Mouse (Mus musculus): ENCODE measurements around the gene Gtpbp1. TPM values are rescaled to one million over a fixed set of nuclear protein-coding genes. Genes with fewer than 3 reads are reported as not detected.

The Gtpbp1 gene
- polyA plus RNA-seq, 1 experiment from 2014 or later: 27.4 TPM

DNA sequence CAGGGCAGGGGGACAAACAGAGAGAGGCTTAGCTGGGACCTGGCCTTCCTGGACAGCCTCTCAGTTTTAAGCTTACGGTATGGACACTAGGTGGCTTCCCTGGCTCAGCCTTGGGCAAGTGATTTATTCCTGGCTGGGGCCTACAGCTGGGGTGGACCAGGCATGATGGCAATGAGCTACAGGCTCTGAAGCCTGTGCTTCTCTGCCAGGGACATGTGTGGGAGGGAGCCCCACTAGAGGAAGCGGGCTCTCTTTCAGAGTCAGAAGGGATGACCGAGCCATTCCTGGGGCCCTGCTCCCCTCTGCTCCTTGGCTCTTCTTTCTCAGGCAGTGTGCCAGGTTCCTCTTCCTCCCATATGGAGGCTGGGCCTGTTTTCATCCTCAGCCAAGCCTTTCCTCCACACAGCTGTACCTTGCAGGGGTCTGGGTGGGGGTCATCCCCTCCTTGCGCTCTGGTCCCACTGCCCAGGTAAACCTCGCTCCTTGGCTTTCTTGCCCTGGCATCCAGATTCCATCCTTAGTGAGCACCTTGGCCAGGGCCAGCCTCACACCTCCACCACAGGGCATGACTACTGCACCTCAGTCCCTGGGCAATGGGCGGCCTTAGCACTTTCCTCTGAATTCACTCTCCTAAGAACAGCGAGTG lies 73.1 kb downstream of the Gtpbp1 start:
- H3K9ac ChIP-seq: no peak overlapping the region
- H3K27ac ChIP-seq: no peak overlapping the region
- H3K4me2 ChIP-seq (replicated peaks): no peak overlapping the region
- WGBS: 81% methylated on average over 7 of the region's 7 CpGs
- peaks cover 6% of the 10 kb centered on the region; the same call in 1 of the 2 replicates for H3K36me3 ChIP-seq
- H3K27me3 ChIP-seq (replicated peaks): no peaks in the 10 kb centered on the region
- H3K4me3 ChIP-seq (replicated peaks): no peak overlapping the region
- no peak for ATAC-seq
- 0 out of 2 replicates have a peak, but pooled peaks cover 2% of the 10 kb centered on the region for H3K4me1 ChIP-seq (replicated peaks)
- H3K9me3 ChIP-seq: no peaks in the 10 kb centered on the region

GRCm38 (mm10) chr15:79764539-79765267 lies 74.1 kb downstream of the Gtpbp1 start:
- Histone ChIP-seq H3K9ac (no peak overlapping the region), H3K4me1 (replicated peaks) (0 out of 2 replicates have a peak, but pooled peaks cover 2% of the 10 kb centered on the region), H3K27ac (no peak overlapping the region), H3K4me3 (replicated peaks) (no peak overlapping the region), H3K36me3 (peaks cover 6% of the 10 kb centered on the region; the same call in 1 of the 2 replicates), H3K9me3 (no peaks in the 10 kb centered on the region), H3K27me3 (replicated peaks) (no peaks in the 10 kb centered on the region), H3K4me2 (replicated peaks) (no peak overlapping the region)
- WGBS: 87% methylated on average over 11 of the region's 11 CpGs
- no peak for ATAC-seq

DNA sequence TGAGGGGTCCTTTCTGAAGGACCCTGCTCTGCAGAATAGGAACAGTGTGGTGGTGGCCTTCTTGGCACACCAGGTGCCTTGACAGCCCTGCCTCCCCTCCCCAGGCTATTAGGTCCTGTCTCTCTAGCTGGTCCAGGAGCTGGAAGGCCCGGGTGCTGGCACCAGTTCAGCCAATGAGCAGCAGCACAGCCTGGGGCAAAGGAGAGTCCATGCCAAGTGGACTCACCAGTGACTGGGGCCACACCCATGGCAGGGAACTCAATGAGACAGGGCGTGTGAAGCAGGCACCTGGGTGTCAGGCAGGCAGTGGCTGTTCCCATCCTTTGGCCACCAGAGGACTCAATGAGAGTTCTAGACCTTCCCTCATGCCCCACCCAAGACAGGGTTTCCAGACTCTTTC lies 74.7 kb downstream of the Gtpbp1 start:
- Histone ChIP-seq H3K9me3 (no peaks in the 10 kb centered on the region), H3K9ac (no peak overlapping the region), H3K4me1 (replicated peaks) (0 out of 2 replicates have a peak, but pooled peaks cover 2% of the 10 kb centered on the region), H3K36me3 (peaks cover 6% of the 10 kb centered on the region; the same call in 1 of the 2 replicates), H3K4me2 (replicated peaks) (no peak overlapping the region), H3K27me3 (replicated peaks) (no peaks in the 10 kb centered on the region), H3K27ac (no peak overlapping the region), H3K4me3 (replicated peaks) (no peak overlapping the region)
- no peak for ATAC-seq
- WGBS: 73% methylated on average over 2 of the region's 2 CpGs

GRCm38 (mm10) chr15:79766168-79766567 lies 75.5 kb downstream of the Gtpbp1 start:
- peaks cover 6% of the 10 kb centered on the region; the same call in 1 of the 2 replicates for H3K36me3 ChIP-seq
- no peak overlapping the region for H3K4me3 ChIP-seq (replicated peaks)
- no peak overlapping the region for H3K9ac ChIP-seq
- H3K4me2 ChIP-seq (replicated peaks): no peak overlapping the region
- no peaks in the 10 kb centered on the region for H3K27me3 ChIP-seq (replicated peaks)
- ATAC-seq: no peak
- H3K9me3 ChIP-seq: no peaks in the 10 kb centered on the region
- 0 out of 2 replicates have a peak, but pooled peaks cover 8% of the 10 kb centered on the region for H3K4me1 ChIP-seq (replicated peaks)
- H3K27ac ChIP-seq: no peak overlapping the region
- 64% methylated on average over 9 of the region's 10 CpGs for WGBS

DNA sequence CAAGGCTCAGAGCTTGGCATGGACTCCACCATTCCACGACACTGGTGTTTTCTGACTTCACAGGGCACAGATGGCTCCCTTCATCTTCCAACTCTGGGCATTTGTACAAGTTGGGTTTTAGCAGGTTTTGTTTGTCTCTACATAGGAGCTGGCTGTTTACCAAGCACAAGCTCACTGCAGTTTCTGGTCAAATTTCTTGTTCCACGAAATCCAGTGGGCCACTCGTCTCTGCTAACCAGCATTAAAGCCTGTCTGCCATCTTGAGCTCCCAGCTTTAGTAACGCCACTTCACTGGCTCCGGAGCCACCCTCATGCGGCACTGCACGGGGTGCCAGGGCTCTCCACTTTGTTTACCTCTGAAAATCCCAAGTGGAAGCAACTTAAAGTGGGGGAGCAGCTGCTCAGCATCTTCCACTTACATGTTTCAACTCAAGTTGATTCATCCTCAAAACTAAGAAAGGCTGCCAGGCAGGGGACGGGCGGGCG lies 76.0 kb downstream of the Gtpbp1 start:
- Histone ChIP-seq H3K27me3 (replicated peaks) (no peaks in the 10 kb centered on the region), H3K4me3 (replicated peaks) (no peak overlapping the region), H3K9me3 (no peaks in the 10 kb centered on the region), H3K4me2 (replicated peaks) (no peak overlapping the region), H3K36me3 (peaks cover 6% of the 10 kb centered on the region; the same call in 1 of the 2 replicates), H3K9ac (no peak overlapping the region), H3K27ac (no peak overlapping the region), H3K4me1 (replicated peaks) (0 out of 2 replicates have a peak, but pooled peaks cover 10% of the 10 kb centered on the region)
- no peak for ATAC-seq
- 77% methylated on average over 10 of the region's 10 CpGs for WGBS

- 82% methylated on average over 16 of the region's 16 CpGs for WGBS
- Histone ChIP-seq H3K4me1 (replicated peaks) (0 out of 2 replicates have a peak, but pooled peaks cover 10% of the 10 kb centered on the region), H3K27me3 (replicated peaks) (no peaks in the 10 kb centered on the region), H3K9me3 (no peaks in the 10 kb centered on the region), H3K36me3 (peaks cover 6% of the 10 kb centered on the region; the same call in 1 of the 2 replicates), H3K9ac (no peak overlapping the region), H3K27ac (no peak overlapping the region), H3K4me3 (replicated peaks) (no peak overlapping the region), H3K4me2 (replicated peaks) (no peak overlapping the region)
- ATAC-seq: no peak
These were observed 76.8 kb downstream of the Gtpbp1 start for GRCm38 (mm10) chr15:79767327-79767961.

DNA sequence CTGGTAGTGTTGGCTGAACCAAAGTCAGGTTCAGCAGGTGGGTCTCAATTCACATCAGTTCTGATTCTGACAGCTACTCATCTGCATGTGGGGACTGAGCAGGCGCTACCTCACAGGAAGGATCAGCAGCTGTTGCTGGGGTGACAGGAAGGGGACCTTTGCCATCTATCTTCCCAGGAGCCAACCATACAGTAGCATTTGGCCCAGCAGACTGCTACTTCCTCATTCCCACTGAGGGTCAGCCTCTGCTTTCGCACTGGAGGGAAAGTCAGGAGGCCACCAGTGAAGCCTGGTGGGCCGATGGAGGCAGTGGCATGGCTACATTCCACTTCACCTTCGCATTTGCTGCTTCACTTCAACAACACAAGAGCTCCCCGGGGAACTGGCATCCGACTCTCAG lies 77.7 kb downstream of the Gtpbp1 start:
- Histone ChIP-seq H3K4me2 (replicated peaks) (no peak overlapping the region), H3K27me3 (replicated peaks) (no peaks in the 10 kb centered on the region), H3K27ac (no peak overlapping the region), H3K4me1 (replicated peaks) (peaks cover 13% of the 10 kb centered on the region), H3K36me3 (peaks cover 6% of the 10 kb centered on the region; the same call in 1 of the 2 replicates), H3K9me3 (no peaks in the 10 kb centered on the region), H3K9ac (no peak overlapping the region), H3K4me3 (replicated peaks) (no peak overlapping the region)
- WGBS: 70% methylated on average over 6 of the region's 6 CpGs
- no peak for ATAC-seq

- H3K36me3 ChIP-seq: no peaks in the 10 kb centered on the region
- no peaks in the 10 kb centered on the region for H3K9me3 ChIP-seq
- H3K9ac ChIP-seq: no peak overlapping the region
- H3K27ac ChIP-seq: no peak overlapping the region
- no peaks in the 10 kb centered on the region for H3K27me3 ChIP-seq (replicated peaks)
- no peak overlapping the region for H3K4me3 ChIP-seq (replicated peaks)
- WGBS: 73% methylated on average over 21 of the region's 21 CpGs
- no peak for ATAC-seq
- peaks cover 16% of the 10 kb centered on the region for H3K4me1 ChIP-seq (replicated peaks)
- H3K4me2 ChIP-seq (replicated peaks): no peak overlapping the region
These were observed 80.1 kb downstream of the Gtpbp1 start for GRCm38 (mm10) chr15:79770629-79771240.

Other genes with a start within 250 kb of the Gtpbp1 start
- 59.1 and 61.8 TPM in 2 replicates for gene Csnk1e, start 235.3 kb upstream of the Gtpbp1 start, polyA plus RNA-seq (2015; fragmentation: Nextera tagmentation; extraction: Ambion mirVana)
- gene Kcnj4, start 185.6 kb upstream of the Gtpbp1 start, polyA plus RNA-seq (2015; fragmentation: Nextera tagmentation; extraction: Ambion mirVana): not detected in 2 replicates
- gene Kdelr3, start 174.4 kb upstream of the Gtpbp1 start, polyA plus RNA-seq (2015; fragmentation: Nextera tagmentation; extraction: Ambion mirVana): 71.6 and 78.7 TPM in 2 replicates
- 39.3 and 41.2 TPM in 2 replicates for gene Ddx17, start 144.1 kb upstream of the Gtpbp1 start, polyA plus RNA-seq (2015; fragmentation: Nextera tagmentation; extraction: Ambion mirVana)
- 1.3 and 1.8 TPM in 2 replicates for gene Dmc1, start 85.7 kb upstream of the Gtpbp1 start, polyA plus RNA-seq (2015; fragmentation: Nextera tagmentation; extraction: Ambion mirVana)
- 0.74 and 0.90 TPM in 2 replicates for gene Fam227a, start 31.9 kb upstream of the Gtpbp1 start, polyA plus RNA-seq (2015; fragmentation: Nextera tagmentation; extraction: Ambion mirVana)
- 37.6 and 39.0 TPM in 2 replicates for gene Cby1, start 31.6 kb upstream of the Gtpbp1 start, polyA plus RNA-seq (2015; fragmentation: Nextera tagmentation; extraction: Ambion mirVana)
- 261 and 272 TPM in 2 replicates for gene Tomm22, start 20.0 kb upstream of the Gtpbp1 start, polyA plus RNA-seq (2015; fragmentation: Nextera tagmentation; extraction: Ambion mirVana)
- 18.7 and 19.4 TPM in 2 replicates for gene Josd1, start 2.9 kb upstream of the Gtpbp1 start, polyA plus RNA-seq (2015; fragmentation: Nextera tagmentation; extraction: Ambion mirVana)
- gene Sun2, start 51.7 kb downstream of the Gtpbp1 start, polyA plus RNA-seq (2015; fragmentation: Nextera tagmentation; extraction: Ambion mirVana): 3.4 and 4.5 TPM in 2 replicates
- 42.6 and 44.5 TPM in 2 replicates for gene Dnal4, start 87.0 kb downstream of the Gtpbp1 start, polyA plus RNA-seq (2015; fragmentation: Nextera tagmentation; extraction: Ambion mirVana)
- gene Nptxr, start 113.9 kb downstream of the Gtpbp1 start, polyA plus RNA-seq (2015; fragmentation: Nextera tagmentation; extraction: Ambion mirVana): 2.8 and 3.3 TPM in 2 replicates
- gene Npcd, start 143.4 kb downstream of the Gtpbp1 start, polyA plus RNA-seq (2015; fragmentation: Nextera tagmentation; extraction: Ambion mirVana): 0.23 and 0.27 TPM in 2 replicates
- gene Cbx6, start 143.8 kb downstream of the Gtpbp1 start, polyA plus RNA-seq (2015; fragmentation: Nextera tagmentation; extraction: Ambion mirVana): 39.1 and 39.7 TPM in 2 replicates
- 13.1 and 15.4 TPM in 2 replicates for gene Apobec3, start 200.8 kb downstream of the Gtpbp1 start, polyA plus RNA-seq (2015; fragmentation: Nextera tagmentation; extraction: Ambion mirVana)

Data from intestine, embryonic 15.5 days (tissue).